Mouse (Mus musculus) embryo, embryonic 9.5 days (tissue): ENCODE measurements around the gene Fam187a.

Experiments
- DNase-seq: peaks from one replicate; pipeline ENCODE4 v3.0.0-alpha.2; 2017; ENCODE audit errors: extremely low spot score

Gene Fam187a

GRCm38 (mm10) chr11:102894716-102895115 is 9.7 kb downstream of the Fam187a start:
- DNase-seq: no peak

DNA sequence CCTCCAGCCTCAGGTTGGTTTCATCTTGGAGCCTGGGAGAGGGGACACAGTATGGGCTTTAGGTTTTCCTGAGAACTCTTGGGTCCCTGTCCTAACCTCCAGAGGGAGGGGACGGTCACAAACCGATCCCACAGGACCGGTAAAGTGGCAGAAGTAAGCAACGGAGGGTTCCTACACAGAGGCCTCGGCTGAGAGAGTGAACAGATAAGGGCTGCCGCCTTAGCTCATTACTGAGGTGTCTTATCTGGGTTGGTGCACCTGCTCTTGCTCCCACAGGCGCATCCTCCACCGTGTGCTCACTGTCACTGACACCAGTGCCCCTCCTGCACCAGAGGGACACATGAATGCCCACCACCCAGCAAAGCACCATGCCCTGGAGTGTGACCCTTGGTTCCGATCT is 10.8 kb downstream of the Fam187a start:
- no peak for DNase-seq

GRCm38 (mm10) chr11:102896641-102897040 is 11.7 kb downstream of the Fam187a start:
- DNase-seq: no peak

DNA sequence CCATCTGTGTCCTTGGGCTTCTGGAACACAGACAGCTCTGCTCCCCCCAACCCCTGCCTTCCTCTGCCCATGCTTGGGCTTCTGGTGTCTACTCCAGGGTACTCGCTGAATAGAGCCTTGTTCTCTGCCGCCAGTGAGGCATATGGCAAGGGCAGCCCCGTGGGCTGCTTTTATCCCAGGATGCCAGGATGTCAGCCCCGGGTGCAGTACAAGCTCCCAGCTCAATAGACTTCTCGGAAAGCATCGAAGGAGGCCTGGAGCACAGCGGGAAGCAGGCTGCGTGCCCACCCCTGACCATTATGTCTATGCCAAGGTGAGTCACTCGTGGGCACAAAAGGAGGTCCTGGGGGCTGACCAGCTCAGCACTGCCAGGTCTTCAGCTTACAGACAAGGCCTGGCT is 13.4 kb downstream of the Fam187a start:
- DNase-seq: no peak

GRCm38 (mm10) chr11:102900763-102901162 is 15.8 kb downstream of the Fam187a start, which contains the start of gene Gfap:
Gfap (minus strand) TSS chr11:102900912.
- DNase-seq: peak; percentile 80

GRCm38 (mm10) chr11:102901199-102901598 is 16.2 kb downstream of the Fam187a start:
- DNase-seq: no peak

GRCm38 (mm10) chr11:102902107-102902506 is 17.1 kb downstream of the Fam187a start:
- DNase-seq: no peak

DNA sequence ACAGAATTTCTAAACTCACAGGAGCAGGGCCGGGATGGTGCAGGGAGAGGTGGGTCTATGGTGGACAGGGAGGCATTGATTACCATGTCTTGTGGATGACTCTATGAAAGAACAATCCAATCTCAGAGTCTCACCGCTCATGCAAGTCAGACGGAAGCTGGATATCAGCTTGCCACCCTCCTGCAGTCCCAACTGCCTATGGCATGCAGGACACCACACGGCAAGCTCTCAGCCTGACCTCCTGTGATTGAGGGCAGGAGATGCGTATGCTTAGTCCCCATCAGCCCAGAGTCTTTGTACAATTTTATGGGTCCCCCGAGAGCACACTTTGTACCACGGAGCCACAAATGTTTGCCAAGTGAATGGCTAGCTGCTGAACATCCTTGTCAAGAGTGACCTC is 18.7 kb downstream of the Fam187a start:
- no peak for DNase-seq

DNA sequence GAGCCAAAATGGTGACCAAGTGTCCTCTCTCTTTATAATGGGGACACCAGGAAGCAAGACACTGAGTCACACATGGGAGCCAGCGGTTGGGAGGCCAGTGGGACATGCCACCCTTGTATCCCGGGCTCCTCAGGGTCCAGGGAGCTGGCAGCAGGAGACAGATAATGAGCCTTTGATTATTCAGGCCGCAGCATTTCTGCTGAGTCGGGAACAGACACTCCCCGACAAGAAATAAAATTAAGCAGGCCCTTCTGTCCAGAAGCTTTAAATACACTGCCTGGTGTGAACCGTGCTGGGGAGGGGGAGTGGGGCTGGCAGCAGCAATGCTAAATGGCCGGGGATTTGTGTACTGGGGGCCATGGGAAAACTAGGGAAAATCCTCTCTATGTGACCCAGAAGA is 26.4 kb downstream of the Fam187a start:
- DNase-seq: no peak

GRCm38 (mm10) chr11:102915380-102915779 is 30.4 kb downstream of the Fam187a start:
- no peak for DNase-seq

DNA sequence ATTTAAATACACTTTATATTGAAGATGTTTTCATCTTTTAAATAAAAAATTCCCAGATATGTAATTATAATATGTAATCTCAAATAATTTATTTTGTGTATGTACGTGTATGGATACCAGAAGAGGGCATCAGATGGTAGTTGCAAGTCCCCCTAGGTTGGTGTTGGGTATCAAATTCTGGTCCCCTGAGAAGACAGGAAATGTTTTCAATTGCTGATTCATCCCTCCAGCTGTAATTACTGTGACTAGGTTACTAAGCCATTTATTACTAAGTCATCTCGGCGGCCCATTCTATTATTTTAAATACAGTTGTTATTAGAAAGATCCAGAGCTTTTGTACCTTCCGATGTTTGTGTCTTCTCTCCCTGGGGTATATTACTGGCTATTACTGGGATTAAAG is 33.1 kb downstream of the Fam187a start:
- no peak for DNase-seq

- no peak for DNase-seq
Measured at GRCm38 (mm10) chr11:102921491-102921890, 36.5 kb downstream of the Fam187a start.

DNA sequence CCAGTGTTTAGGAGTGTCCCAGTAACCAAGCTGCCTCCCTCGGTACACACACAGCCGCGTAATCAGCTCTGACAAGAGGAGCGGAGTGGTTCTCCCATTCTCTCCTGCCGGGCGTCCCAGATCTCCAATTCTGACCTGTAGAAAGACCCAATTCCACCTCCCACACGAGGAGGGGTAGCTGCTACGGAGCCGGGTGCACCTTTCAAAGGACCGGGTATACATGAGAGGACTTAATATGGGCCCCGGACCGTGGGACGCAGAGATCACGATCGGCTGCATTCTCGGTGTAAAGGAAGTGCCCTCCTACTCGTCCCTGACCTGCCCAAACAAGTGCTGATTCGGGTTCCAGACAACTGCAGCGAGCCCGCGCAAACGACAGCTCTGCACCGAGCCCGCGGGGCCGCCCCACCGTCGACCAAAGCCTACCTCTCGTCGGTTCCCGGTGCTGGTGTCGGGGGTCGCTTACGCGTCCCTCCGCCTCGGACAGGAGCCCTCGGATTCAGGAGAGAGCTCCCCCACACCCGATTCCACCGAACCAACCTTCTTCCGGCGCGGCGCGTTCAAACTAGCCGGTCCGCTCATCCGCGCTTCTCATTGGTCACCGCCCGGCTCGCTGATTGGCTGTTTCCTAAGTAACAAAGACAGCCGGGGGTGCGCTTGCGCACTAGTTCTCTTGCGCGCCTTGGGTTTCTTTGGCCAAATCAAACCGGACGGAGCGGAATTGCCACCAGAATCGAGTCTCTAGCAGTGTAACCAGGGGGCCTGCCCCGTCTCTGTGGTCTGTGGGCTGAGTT is 39.8 kb downstream of the Fam187a start, which contains the start of gene Kif18b:
Gene Kif18b (minus strand): TSS at position 568 of the 794 bp plus-strand sequence.
- DNase-seq: peak; percentile 95

GRCm38 (mm10) chr11:102925351-102925717 is 40.4 kb downstream of the Fam187a start:
- no peak for DNase-seq

- no peak for DNase-seq
Measured at GRCm38 (mm10) chr11:102930672-102931071, 45.7 kb downstream of the Fam187a start.

DNA sequence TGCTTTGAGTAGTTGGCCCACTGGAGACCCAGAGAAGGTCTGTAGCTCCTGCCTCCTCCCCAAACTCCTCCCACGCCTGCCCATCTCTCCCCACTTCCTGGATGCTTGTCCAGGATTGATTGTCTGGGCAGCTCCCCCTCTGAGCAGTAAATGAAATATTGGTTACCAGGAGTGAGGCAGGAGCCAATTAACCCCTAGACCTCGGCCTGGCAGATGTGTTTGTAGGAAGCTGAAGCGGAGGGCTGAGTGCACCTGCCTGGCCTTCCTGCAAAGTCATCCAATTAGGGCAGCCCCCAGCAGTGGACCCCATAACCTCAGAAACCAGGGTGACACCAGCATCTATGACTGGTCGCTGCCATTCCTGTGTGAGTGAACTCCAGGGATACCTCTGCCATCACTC is 51.3 kb downstream of the Fam187a start:
- DNase-seq: peak; percentile 25
